Mouse (Mus musculus) lung, postnatal 0 days (tissue): Measurements from ENCODE around the gene Phf14.

Experiments
- CTCF ChIP-seq: IDR thresholded peaks from 2 replicates; pipeline ENCODE4 v1.5.1; 2016; ENCODE audit warnings: antibody characterized with exemption, mild to moderate bottlenecking
- EP300 ChIP-seq: IDR thresholded peaks from 2 replicates; pipeline ENCODE4 v1.6.1; 2016; ENCODE audit warnings: antibody characterized with exemption, mild to moderate bottlenecking, control low read depth

- TF ChIP-seq EP300, result no peak
- no peak for TF ChIP-seq CTCF
Measured at GRCm38 (mm10) chr6:12117819-12118570, 210.4 kb downstream of the Phf14 start.
